Mouse (Mus musculus) hindbrain, embryonic 13.5 days (tissue): ENCODE measurements around the gene Slc31a2. TPM values are rescaled to one million over a fixed set of nuclear protein-coding genes. Genes with fewer than 3 reads are reported as not detected.

Source experiments
- ATAC-seq: fragments of 200-750 bp; cut with Nextera tagmentation; 2 replicates; pipeline ENCODE4 v1.8.0; 2017; ENCODE audit warnings: moderate TSS enrichment; ENCODE audit not compliant: low FRiP score
- H3K27ac ChIP-seq: fragments of 300-500 bp; sonication (generic); 2 replicates; pipeline ENCODE4 v1.5.1; 2015; ENCODE audit warnings: inconsistent platforms, mild to moderate bottlenecking, moderate library complexity
- H3K27me3 ChIP-seq: fragments of 300-500 bp; sonication (generic); 2 replicates; pipeline ENCODE4 v1.6.1; 2015; ENCODE audit warnings: mild to moderate bottlenecking, inconsistent platforms
- H3K36me3 ChIP-seq: fragments of 300-500 bp; sonication (generic); 2 replicates; pipeline ENCODE4 v1.6.1; 2015; ENCODE audit warnings: mild to moderate bottlenecking, inconsistent platforms
- H3K4me1 ChIP-seq: fragments of 300-500 bp; sonication (generic); replicated peaks from 2 replicates; pipeline ENCODE4 v1.6.1; 2015; ENCODE audit warnings: inconsistent platforms
- H3K4me2 ChIP-seq: fragments of 300-500 bp; sonication (generic); 2 replicates; pipeline ENCODE4 v1.6.1; 2015; ENCODE audit warnings: inconsistent platforms, mild to moderate bottlenecking, moderate library complexity
- H3K4me3 ChIP-seq: fragments of 300-500 bp; sonication (generic); 2 replicates; pipeline ENCODE4 v1.5.1; 2015; ENCODE audit warnings: mild to moderate bottlenecking, inconsistent platforms
- H3K9ac ChIP-seq: fragments of 300-500 bp; sonication (generic); 2 replicates; pipeline ENCODE4 v1.6.1; 2015; ENCODE audit warnings: mild to moderate bottlenecking, inconsistent platforms
- H3K9me3 ChIP-seq: fragments of 300-500 bp; sonication (generic); 2 replicates; pipeline ENCODE4 v1.6.1; 2016; ENCODE audit warnings: inconsistent platforms
- WGBS: fragments of 180-500 bp; shearing (Covaris S2); methylation state at CpG from one replicate; pipeline ENCODE4 v1.1.7; 2015; 5-methylcytosine and 5-hydroxymethylcytosine counted together
- polyA plus RNA-seq: library from polyadenylated mRNA; unstranded; fragments of >200 nt; fragmentation: Nextera tagmentation; extraction: Ambion mirVana; gene quantifications from 2 replicates; pipeline ENCODE4 v1.2.1, GENCODE M21; 2015

Gene Slc31a2
- polyA plus RNA-seq, result 15.2 and 15.3 TPM in 2 replicates

- no peak within 1 kb of the TSS for H3K27ac ChIP-seq
- H3K4me3 ChIP-seq, result no peak within 1 kb of the TSS
- no peaks in the 10 kb centered on the region for H3K9me3 ChIP-seq
- ATAC-seq, result no peak
- no peaks in the 10 kb centered on the region for H3K27me3 ChIP-seq
- no peak within 1 kb of the TSS for H3K4me2 ChIP-seq
- 67% methylated on average over 2 of the region's 2 CpGs for WGBS
- no peaks in the 10 kb centered on the region for H3K4me1 ChIP-seq
- no peaks in the 10 kb centered on the region for H3K36me3 ChIP-seq
- no peak within 1 kb of the TSS for H3K9ac ChIP-seq
Observed at GRCm38 (mm10) chr4:62262276-62262675, at the start of gene Slc31a2. Slc31a2 (plus strand) TSS chr4:62262562.

GRCm38 (mm10) chr4:62213490-62213889 lies 48.9 kb upstream of the Slc31a2 start:
- no peak for ATAC-seq
- no peak overlapping the region for H3K4me2 ChIP-seq
- H3K36me3 ChIP-seq, result no peaks in the 10 kb centered on the region
- peaks cover 9% of the 10 kb centered on the region for H3K4me1 ChIP-seq
- H3K9ac ChIP-seq, result no peak overlapping the region
- WGBS, result 83% methylated on average over 2 of the region's 2 CpGs
- H3K27me3 ChIP-seq, result 0 out of 2 replicates have a peak, but pooled peaks cover 3% of the 10 kb centered on the region
- H3K9me3 ChIP-seq, result no peaks in the 10 kb centered on the region
- H3K4me3 ChIP-seq, result no peak overlapping the region
- no peak overlapping the region for H3K27ac ChIP-seq

GRCm38 (mm10) chr4:62228391-62228790 lies 34.0 kb upstream of the Slc31a2 start:
- Histone ChIP-seq H3K9ac (no peak overlapping the region), H3K36me3 (no peaks in the 10 kb centered on the region), H3K9me3 (no peaks in the 10 kb centered on the region), H3K4me3 (no peak overlapping the region), H3K27me3 (no peaks in the 10 kb centered on the region), H3K4me2 (no peak overlapping the region), H3K4me1 (no peaks in the 10 kb centered on the region), H3K27ac (no peak overlapping the region)
- 46% methylated on average over 10 of the region's 10 CpGs for WGBS
- no peak for ATAC-seq

- 90% methylated on average over 7 of the region's 7 CpGs for WGBS
- Histone ChIP-seq H3K4me2 (no peak overlapping the region), H3K4me1 (no peaks in the 10 kb centered on the region), H3K4me3 (no peak overlapping the region), H3K36me3 (no peaks in the 10 kb centered on the region), H3K9me3 (no peaks in the 10 kb centered on the region), H3K9ac (no peak overlapping the region), H3K27ac (no peak overlapping the region), H3K27me3 (no peaks in the 10 kb centered on the region)
- ATAC-seq, result no peak
Observed at GRCm38 (mm10) chr4:62229448-62229847, 32.9 kb upstream of the Slc31a2 start.

GRCm38 (mm10) chr4:62230153-62230552 lies 32.2 kb upstream of the Slc31a2 start:
- no peaks in the 10 kb centered on the region for H3K36me3 ChIP-seq
- H3K4me2 ChIP-seq, result no peak overlapping the region
- no peaks in the 10 kb centered on the region for H3K9me3 ChIP-seq
- 88% methylated on average over 1 of the region's 1 CpGs for WGBS
- no peak overlapping the region for H3K9ac ChIP-seq
- no peak overlapping the region for H3K4me3 ChIP-seq
- no peak overlapping the region for H3K27ac ChIP-seq
- ATAC-seq, result no peak
- H3K4me1 ChIP-seq, result no peaks in the 10 kb centered on the region
- no peaks in the 10 kb centered on the region for H3K27me3 ChIP-seq

- no peaks in the 10 kb centered on the region for H3K36me3 ChIP-seq
- no peak within 1 kb of the TSS for H3K27ac ChIP-seq
- H3K4me3 ChIP-seq, result no peak within 1 kb of the TSS
- H3K9ac ChIP-seq, result no peak within 1 kb of the TSS
- no peaks in the 10 kb centered on the region for H3K27me3 ChIP-seq
- H3K4me1 ChIP-seq, result no peaks in the 10 kb centered on the region
- H3K9me3 ChIP-seq, result no peaks in the 10 kb centered on the region
- no peak within 1 kb of the TSS for H3K4me2 ChIP-seq
- ATAC-seq, result no peak
- 72% methylated on average over 13 of the region's 13 CpGs for WGBS
Observed at GRCm38 (mm10) chr4:62230769-62231168, 31.6 kb upstream of the Slc31a2 start, which contains the start of gene Zfp37. Zfp37 (minus strand) TSS chr4:62231047.

- WGBS, result 63% methylated on average over 6 of the region's 6 CpGs
- Histone ChIP-seq H3K36me3 (no peaks in the 10 kb centered on the region), H3K27ac (no peak overlapping the region), H3K4me1 (no peaks in the 10 kb centered on the region), H3K4me2 (no peak overlapping the region), H3K9ac (no peak overlapping the region), H3K4me3 (no peak overlapping the region), H3K9me3 (no peaks in the 10 kb centered on the region), H3K27me3 (no peaks in the 10 kb centered on the region)
- no peak for ATAC-seq
Observed at GRCm38 (mm10) chr4:62240586-62240985, 21.8 kb upstream of the Slc31a2 start.

GRCm38 (mm10) chr4:62248328-62248727 lies 14.0 kb upstream of the Slc31a2 start:
- ATAC-seq, result no peak
- H3K27me3 ChIP-seq, result no peaks in the 10 kb centered on the region
- H3K9ac ChIP-seq, result no peak overlapping the region
- no peak overlapping the region for H3K27ac ChIP-seq
- no peak overlapping the region for H3K4me3 ChIP-seq
- no peaks in the 10 kb centered on the region for H3K4me1 ChIP-seq
- 57% methylated on average over 4 of the region's 4 CpGs for WGBS
- no peak overlapping the region for H3K4me2 ChIP-seq
- no peaks in the 10 kb centered on the region for H3K36me3 ChIP-seq
- H3K9me3 ChIP-seq, result no peaks in the 10 kb centered on the region

GRCm38 (mm10) chr4:62250896-62251544 lies 11.3 kb upstream of the Slc31a2 start:
- Histone ChIP-seq H3K9ac (no peak overlapping the region), H3K4me1 (no peaks in the 10 kb centered on the region), H3K36me3 (no peaks in the 10 kb centered on the region), H3K4me2 (no peak overlapping the region), H3K4me3 (no peak overlapping the region), H3K27ac (no peak overlapping the region), H3K27me3 (no peaks in the 10 kb centered on the region), H3K9me3 (no peaks in the 10 kb centered on the region)
- no peak for ATAC-seq
- 34% methylated on average over 3 of the region's 3 CpGs for WGBS

GRCm38 (mm10) chr4:62251776-62252175 lies 10.6 kb upstream of the Slc31a2 start:
- WGBS, result 91% methylated on average over 4 of the region's 4 CpGs
- no peaks in the 10 kb centered on the region for H3K36me3 ChIP-seq
- no peak overlapping the region for H3K4me3 ChIP-seq
- H3K4me1 ChIP-seq, result no peaks in the 10 kb centered on the region
- no peak overlapping the region for H3K27ac ChIP-seq
- no peaks in the 10 kb centered on the region for H3K9me3 ChIP-seq
- H3K27me3 ChIP-seq, result no peaks in the 10 kb centered on the region
- no peak overlapping the region for H3K9ac ChIP-seq
- no peak overlapping the region for H3K4me2 ChIP-seq
- no peak for ATAC-seq

GRCm38 (mm10) chr4:62254551-62254950 lies 7.8 kb upstream of the Slc31a2 start:
- no peak for ATAC-seq
- H3K4me1 ChIP-seq, result no peaks in the 10 kb centered on the region
- no peak overlapping the region for H3K9ac ChIP-seq
- WGBS, result 76% methylated on average over 8 of the region's 8 CpGs
- H3K4me2 ChIP-seq, result no peak overlapping the region
- no peaks in the 10 kb centered on the region for H3K36me3 ChIP-seq
- no peak overlapping the region for H3K4me3 ChIP-seq
- no peak overlapping the region for H3K27ac ChIP-seq
- no peaks in the 10 kb centered on the region for H3K27me3 ChIP-seq
- no peaks in the 10 kb centered on the region for H3K9me3 ChIP-seq

GRCm38 (mm10) chr4:62256931-62257330 lies 5.4 kb upstream of the Slc31a2 start:
- ATAC-seq, result no peak
- no peak overlapping the region for H3K4me3 ChIP-seq
- no peak overlapping the region for H3K9ac ChIP-seq
- WGBS, result 34% methylated on average over 8 of the region's 8 CpGs
- H3K4me2 ChIP-seq, result no peak overlapping the region
- no peak overlapping the region for H3K27ac ChIP-seq
- H3K9me3 ChIP-seq, result no peaks in the 10 kb centered on the region
- H3K36me3 ChIP-seq, result no peaks in the 10 kb centered on the region
- H3K4me1 ChIP-seq, result no peaks in the 10 kb centered on the region
- H3K27me3 ChIP-seq, result no peaks in the 10 kb centered on the region

GRCm38 (mm10) chr4:62263133-62263844 lies 927 bp downstream of the Slc31a2 start:
- Histone ChIP-seq H3K4me2 (no peak overlapping the region), H3K4me3 (no peak overlapping the region), H3K9me3 (no peaks in the 10 kb centered on the region), H3K27me3 (no peaks in the 10 kb centered on the region), H3K27ac (no peak overlapping the region), H3K36me3 (no peaks in the 10 kb centered on the region), H3K4me1 (no peaks in the 10 kb centered on the region), H3K9ac (no peak overlapping the region)
- no peak; the same call in 1 of the 2 replicates for ATAC-seq
- 33% methylated on average over 7 of the region's 7 CpGs for WGBS
